Mouse (Mus musculus) heart, embryonic 12.5 days (tissue): ENCODE measurements at regions not wholly inside any gene's neighbourhood (a gene's known extent, or its start where the extent isn't known, plus 50 kb on each side); places are given as distances from the start of the nearest gene placed in this dataset.

Source experiments
- ATAC-seq: fragments of 200-750 bp; cut with Nextera tagmentation; 2 replicates; pipeline ENCODE4 v1.8.0; 2017; ENCODE audit warnings: moderate TSS enrichment, moderate library complexity; ENCODE audit not compliant: insufficient number of reproducible peaks, low FRiP score
- H3K27ac ChIP-seq: fragments of 300-500 bp; sonication (generic); 2 replicates; pipeline ENCODE4 v1.5.1; 2016; ENCODE audit warnings: mild to moderate bottlenecking, moderate library complexity; ENCODE audit not compliant: poor library complexity, severe bottlenecking
- H3K27me3 ChIP-seq: fragments of 300-500 bp; sonication (generic); replicated peaks from 2 replicates; pipeline ENCODE4 v1.6.1; 2016; ENCODE audit warnings: mild to moderate bottlenecking, moderate library complexity
- H3K36me3 ChIP-seq: fragments of 300-500 bp; sonication (generic); 2 replicates; pipeline ENCODE4 v1.6.1; 2016; ENCODE audit warnings: mild to moderate bottlenecking, moderate library complexity
- H3K4me1 ChIP-seq: fragments of 300-500 bp; sonication (generic); replicated peaks from 2 replicates; pipeline ENCODE4 v1.6.1; 2016; ENCODE audit warnings: mild to moderate bottlenecking
- H3K4me2 ChIP-seq: fragments of 300-500 bp; sonication (generic); 2 replicates; pipeline ENCODE4 v1.6.1; 2016; ENCODE audit warnings: mild to moderate bottlenecking, moderate library complexity
- H3K4me3 ChIP-seq: fragments of 300-500 bp; sonication (generic); 2 replicates; pipeline ENCODE4 v1.5.1; 2016; ENCODE audit warnings: mild to moderate bottlenecking
- H3K9ac ChIP-seq: fragments of 300-500 bp; sonication (generic); 2 replicates; pipeline ENCODE4 v1.6.1; 2016; ENCODE audit warnings: mild to moderate bottlenecking, moderate library complexity
- H3K9me3 ChIP-seq: fragments of 300-500 bp; sonication (generic); replicated peaks from 2 replicates; pipeline ENCODE4 v1.6.1; 2016; ENCODE audit warnings: mild to moderate bottlenecking, moderate library complexity
- WGBS: fragments of 180-500 bp; shearing (Covaris S2); methylation state at CpG from one replicate; pipeline ENCODE4 v1.1.7; 2016; 5-methylcytosine and 5-hydroxymethylcytosine counted together

DNA sequence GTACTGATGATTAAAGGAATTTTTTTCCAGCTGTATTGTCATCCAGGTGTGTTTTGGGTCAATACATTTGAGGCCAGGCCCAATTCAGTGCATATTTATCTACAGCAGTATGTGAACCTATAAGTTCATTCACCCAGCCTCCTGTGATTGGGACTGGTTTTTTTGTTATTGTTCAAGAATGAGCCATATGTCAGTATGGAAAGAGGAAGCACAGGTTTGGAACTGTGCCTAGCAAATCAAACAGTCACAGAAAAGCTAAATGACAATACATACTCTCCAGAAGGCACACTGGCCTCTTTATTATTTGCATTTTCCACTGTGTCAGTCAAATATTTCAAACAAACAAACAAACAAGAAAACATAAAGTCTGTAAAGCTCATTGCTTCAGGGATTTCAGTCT lies 134.7 kb downstream of the Rnd3 start:
- Histone ChIP-seq H3K27me3 (no peaks in the 10 kb centered on the region), H3K4me2 (no peak overlapping the region), H3K9me3 (no peaks in the 10 kb centered on the region), H3K9ac (no peak overlapping the region), H3K4me1 (peaks cover 12% of the 10 kb centered on the region), H3K36me3 (no peaks in the 10 kb centered on the region), H3K27ac (no peak overlapping the region), H3K4me3 (no peak overlapping the region)
- ATAC-seq: no peak

DNA sequence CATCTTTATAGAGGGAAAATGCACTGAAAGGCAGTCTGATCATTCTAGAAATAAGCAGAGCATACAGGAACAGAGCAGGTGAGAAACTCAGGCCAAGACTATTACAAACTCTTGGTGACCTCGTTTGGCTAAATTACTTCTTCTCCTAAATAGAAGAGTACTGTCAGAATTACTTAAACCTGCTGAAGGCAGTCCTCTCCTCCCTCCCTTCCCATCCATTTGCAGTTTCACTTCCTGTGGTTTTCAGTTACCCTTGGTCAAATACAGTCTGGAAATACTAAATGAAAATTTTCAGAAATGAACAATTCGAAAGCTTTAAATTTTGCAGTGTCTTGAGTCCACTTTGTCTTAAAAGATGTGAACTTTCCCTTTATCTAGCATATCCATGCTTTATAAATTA lies 135.8 kb downstream of the Rnd3 start:
- peaks cover 12% of the 10 kb centered on the region for H3K4me1 ChIP-seq
- no peak overlapping the region for H3K4me2 ChIP-seq
- H3K36me3 ChIP-seq: no peaks in the 10 kb centered on the region
- no peaks in the 10 kb centered on the region for H3K27me3 ChIP-seq
- 59% methylated on average over 2 of the region's 2 CpGs for WGBS
- H3K27ac ChIP-seq: no peak overlapping the region
- no peak for ATAC-seq
- no peak overlapping the region for H3K9ac ChIP-seq
- no peak overlapping the region for H3K4me3 ChIP-seq
- H3K9me3 ChIP-seq: no peaks in the 10 kb centered on the region

DNA sequence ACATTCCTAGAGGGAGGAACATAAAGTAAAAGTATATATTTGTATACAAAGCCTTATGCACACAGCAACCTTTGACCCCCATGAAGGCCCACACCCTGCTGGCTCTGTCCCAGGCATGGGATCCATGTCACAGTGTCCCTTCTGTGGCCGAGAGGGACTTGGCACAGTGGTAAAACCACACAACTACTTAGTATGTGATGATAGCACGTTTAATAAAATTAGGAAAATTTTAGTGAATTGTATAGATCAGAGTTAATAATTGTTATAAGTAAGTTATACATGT lies 140.7 kb downstream of the Rnd3 start:
- 69% methylated on average over 2 of the region's 2 CpGs for WGBS
- Histone ChIP-seq H3K4me2 (no peak overlapping the region), H3K9me3 (no peaks in the 10 kb centered on the region)

DNA sequence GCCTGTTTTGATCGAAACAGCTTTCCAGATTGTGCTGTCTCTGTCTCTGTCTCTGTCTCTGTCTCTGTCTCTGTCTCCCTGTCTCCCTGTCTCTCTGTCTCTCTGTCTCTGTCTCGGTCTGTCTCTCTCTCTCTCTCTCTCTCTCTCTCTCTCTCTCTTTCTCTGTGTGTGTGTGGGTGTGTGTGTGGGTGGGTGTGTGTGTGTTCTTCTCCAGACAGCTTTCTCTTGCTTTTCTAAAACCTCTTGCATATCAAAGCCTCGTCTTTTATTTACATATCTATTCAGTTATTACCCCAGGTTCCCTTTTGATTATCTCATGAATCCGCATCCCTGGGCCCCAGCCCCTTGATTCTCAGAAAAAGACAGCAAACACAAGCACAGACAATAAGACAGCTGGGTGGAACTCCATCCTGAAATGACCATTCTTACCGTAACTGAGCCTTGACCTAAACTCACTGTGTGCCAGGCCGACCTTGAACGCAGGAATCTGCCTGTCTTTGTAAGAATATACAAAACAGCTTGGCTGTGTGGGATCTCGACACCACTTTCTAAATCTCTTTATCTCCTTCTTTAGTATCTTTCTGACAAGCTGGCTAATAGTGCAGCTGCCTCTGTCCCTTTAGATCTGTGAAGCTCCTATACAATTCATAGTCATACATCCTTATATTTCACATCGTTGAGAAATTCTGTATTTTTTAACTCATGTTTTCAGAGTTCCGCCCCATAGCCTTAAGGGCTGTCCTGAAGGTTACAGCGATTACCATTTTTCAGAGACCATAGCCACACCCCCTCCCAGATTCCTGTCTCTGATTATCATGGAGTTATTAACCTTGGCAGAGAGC lies 141.3 kb downstream of the Rnd3 start:
- H3K27me3 ChIP-seq: no peaks in the 10 kb centered on the region
- H3K4me3 ChIP-seq: no peak overlapping the region
- 61% methylated on average over 11 of the region's 11 CpGs for WGBS
- H3K36me3 ChIP-seq: no peaks in the 10 kb centered on the region
- H3K9ac ChIP-seq: no peak overlapping the region
- H3K27ac ChIP-seq: no peak overlapping the region
- H3K9me3 ChIP-seq: no peaks in the 10 kb centered on the region
- no peaks in the 10 kb centered on the region for H3K4me1 ChIP-seq
- H3K4me2 ChIP-seq: no peak overlapping the region
- no peak for ATAC-seq

More for the DNA sequence above, 140.7 kb downstream of the Rnd3 start:
- Histone ChIP-seq H3K27ac (no peak overlapping the region), H3K4me3 (no peak overlapping the region), H3K4me1 (no peaks in the 10 kb centered on the region), H3K27me3 (no peaks in the 10 kb centered on the region), H3K9ac (no peak overlapping the region), H3K36me3 (no peaks in the 10 kb centered on the region)
- no peak for ATAC-seq

DNA sequence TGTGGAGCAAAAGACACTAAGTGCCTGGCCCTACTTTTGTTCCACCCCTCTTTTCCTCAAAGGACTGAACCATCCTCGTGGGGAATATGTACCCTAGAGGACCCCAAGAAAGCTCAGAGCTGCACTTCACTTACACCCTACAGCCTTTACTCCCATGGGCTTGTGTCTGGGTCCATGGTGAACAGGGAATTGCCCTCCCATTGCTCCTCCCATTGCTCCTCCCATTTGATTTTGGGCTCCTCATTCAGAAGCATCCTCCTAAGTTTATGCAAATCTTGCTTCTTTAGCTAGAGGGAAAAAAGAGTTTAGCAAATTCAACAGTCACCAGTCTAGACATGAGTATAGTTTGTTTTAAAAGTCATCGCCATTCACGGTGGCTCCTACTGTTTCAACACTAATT lies 142.1 kb downstream of the Rnd3 start:
- WGBS: 73% methylated on average over 3 of the region's 3 CpGs
- no peaks in the 10 kb centered on the region for H3K9me3 ChIP-seq
- no peak overlapping the region for H3K4me2 ChIP-seq
- no peak overlapping the region for H3K4me3 ChIP-seq
- ATAC-seq: no peak
- H3K4me1 ChIP-seq: no peaks in the 10 kb centered on the region
- H3K9ac ChIP-seq: no peak overlapping the region
- H3K36me3 ChIP-seq: no peaks in the 10 kb centered on the region
- no peak overlapping the region for H3K27ac ChIP-seq
- H3K27me3 ChIP-seq: no peaks in the 10 kb centered on the region

DNA sequence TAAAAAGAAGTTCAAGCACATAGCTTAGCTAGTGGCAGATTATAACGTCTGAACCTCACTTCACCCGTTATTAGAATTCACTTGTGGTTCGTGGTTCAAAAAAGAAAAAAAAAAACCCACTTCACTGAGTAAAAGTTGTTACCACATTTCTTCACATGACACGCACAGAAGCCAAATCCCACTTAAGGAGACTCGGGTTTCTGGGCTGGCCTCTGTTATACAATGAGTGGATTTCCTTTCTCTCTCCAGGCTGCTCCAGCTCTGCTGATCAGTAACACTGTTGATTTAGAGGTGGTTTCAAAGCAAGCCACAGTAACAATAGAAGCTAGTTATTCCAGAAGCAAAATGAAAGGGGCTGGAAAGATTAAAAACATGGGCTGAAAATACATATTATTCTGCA lies 147.4 kb downstream of the Rnd3 start:
- Histone ChIP-seq H3K9ac (no peak overlapping the region), H3K9me3 (no peaks in the 10 kb centered on the region), H3K4me3 (no peak overlapping the region), H3K27me3 (no peaks in the 10 kb centered on the region), H3K36me3 (no peaks in the 10 kb centered on the region), H3K4me1 (no peaks in the 10 kb centered on the region), H3K4me2 (no peak overlapping the region), H3K27ac (no peak overlapping the region)
- WGBS: 58% methylated on average over 5 of the region's 5 CpGs
- ATAC-seq: no peak

DNA sequence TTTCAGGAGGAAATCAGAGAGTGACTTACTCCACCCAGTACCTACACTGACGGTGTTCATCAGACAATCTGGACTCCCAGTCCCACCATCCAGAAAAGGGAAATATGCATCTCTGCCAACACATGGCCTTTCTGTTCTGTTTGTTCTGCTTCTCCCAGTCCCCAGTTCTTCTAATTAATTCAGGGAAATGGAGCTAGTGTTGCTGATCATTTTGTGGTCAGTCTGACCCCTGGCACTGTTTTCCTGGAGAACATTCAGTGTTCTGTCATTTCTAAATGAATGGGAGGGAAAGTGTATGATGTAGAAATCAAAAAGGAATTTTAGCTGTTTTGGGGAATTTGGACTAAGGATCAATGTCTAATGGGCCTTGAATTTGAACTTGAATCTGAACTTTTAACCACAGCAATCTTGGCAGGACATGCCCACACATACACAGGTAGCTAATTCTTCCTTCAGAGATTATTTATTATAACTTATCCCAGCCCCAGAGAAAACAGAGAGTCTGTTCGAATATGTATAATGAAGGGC lies 165.0 kb downstream of the Rnd3 start:
- Histone ChIP-seq H3K27me3 (no peaks in the 10 kb centered on the region), H3K9ac (no peak overlapping the region), H3K9me3 (no peaks in the 10 kb centered on the region), H3K4me3 (no peak overlapping the region), H3K4me1 (no peaks in the 10 kb centered on the region), H3K36me3 (no peaks in the 10 kb centered on the region), H3K4me2 (no peak overlapping the region), H3K27ac (no peak overlapping the region)
- ATAC-seq: no peak
- WGBS: 78% methylated on average over 2 of the region's 2 CpGs

DNA sequence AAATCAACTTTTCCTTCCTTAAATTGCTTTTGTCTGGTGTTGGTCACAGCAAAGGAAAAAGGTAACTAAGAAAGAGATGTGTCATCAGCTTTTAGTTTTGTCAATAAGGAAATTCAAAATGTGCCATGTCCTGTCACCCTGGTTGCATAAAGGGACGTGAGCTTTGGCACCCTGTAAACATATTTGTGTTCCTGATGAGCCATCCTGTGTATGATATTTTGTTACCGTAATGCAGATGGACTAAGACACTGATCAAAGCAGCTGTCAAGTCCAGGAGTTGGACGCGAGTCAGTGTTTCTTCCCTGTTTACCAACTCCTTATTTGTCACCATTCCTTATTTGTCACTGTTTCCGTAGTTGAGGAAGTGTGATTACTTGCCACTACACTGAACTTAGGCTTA lies 166.3 kb downstream of the Rnd3 start:
- Histone ChIP-seq H3K4me3 (no peak overlapping the region), H3K9ac (no peak overlapping the region), H3K9me3 (no peaks in the 10 kb centered on the region), H3K36me3 (no peaks in the 10 kb centered on the region), H3K27ac (no peak overlapping the region), H3K4me1 (no peaks in the 10 kb centered on the region), H3K27me3 (no peaks in the 10 kb centered on the region), H3K4me2 (no peak overlapping the region)
- ATAC-seq: no peak
- 71% methylated on average over 5 of the region's 5 CpGs for WGBS

DNA sequence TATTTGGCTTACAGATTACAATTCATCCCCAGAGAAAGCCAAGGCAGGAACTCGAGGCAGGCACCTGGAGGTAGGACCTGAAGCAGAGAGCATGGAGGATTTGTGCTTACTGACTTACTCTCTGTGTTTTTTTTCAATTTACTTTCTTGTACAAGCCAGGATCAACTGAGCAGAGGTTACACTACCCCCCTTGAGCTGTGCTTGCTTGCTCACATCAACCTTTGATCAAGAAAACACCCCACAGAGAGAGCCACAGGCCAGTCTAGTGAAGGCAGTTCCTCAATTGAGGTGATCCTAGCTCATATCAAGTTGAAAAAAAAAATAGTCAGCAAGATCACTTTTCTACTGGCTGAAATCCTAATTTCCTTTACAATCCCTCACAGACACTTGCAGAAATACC lies 170.6 kb downstream of the Rnd3 start:
- ATAC-seq: no peak
- WGBS: 52% methylated on average over 1 of the region's 1 CpGs
- no peaks in the 10 kb centered on the region for H3K4me1 ChIP-seq

DNA sequence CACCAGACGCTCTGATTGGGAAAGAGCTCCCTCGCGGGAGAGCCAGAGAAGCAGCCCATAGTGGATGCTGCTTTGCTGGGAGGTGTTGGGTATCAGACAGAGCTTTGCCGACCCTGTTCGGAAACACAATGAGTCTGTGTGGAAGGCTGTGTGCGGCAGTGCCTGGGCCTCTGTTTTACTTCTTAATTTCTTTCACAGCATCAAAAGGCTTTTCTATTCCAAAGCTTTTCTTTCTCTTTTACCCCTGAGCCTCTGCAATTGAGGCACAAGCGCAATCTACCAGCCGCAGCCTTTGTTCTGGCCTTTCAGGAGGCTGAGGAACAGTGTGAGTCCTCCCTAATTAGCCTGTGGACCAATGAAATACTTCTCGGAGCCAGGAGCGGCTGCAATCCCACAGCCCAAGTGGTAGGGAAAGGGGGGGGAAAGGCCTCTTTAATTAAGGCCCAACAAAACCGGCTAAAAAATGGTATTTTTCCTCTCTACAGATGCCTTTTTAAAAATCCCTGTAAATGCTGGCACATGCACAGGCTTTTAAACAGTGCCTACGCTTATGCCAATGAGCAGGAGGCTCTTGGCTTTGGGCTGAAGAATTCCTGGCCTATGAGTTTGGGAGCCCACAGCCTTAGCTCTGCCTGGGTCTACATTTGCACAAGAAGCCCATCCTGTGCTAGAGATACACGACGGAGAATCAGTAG lies 177.6 kb downstream of the Rnd3 start:
- no peaks in the 10 kb centered on the region for H3K9me3 ChIP-seq
- H3K4me1 ChIP-seq: no peaks in the 10 kb centered on the region; the same call in 1 of the 2 replicates
- H3K4me3 ChIP-seq: peak overlapping the region; percentile 15
- no peaks in the 10 kb centered on the region for H3K36me3 ChIP-seq
- peak overlapping the region; percentile 62 for H3K4me2 ChIP-seq
- no peak for ATAC-seq
- 11% methylated on average over 14 of the region's 14 CpGs for WGBS
- H3K9ac ChIP-seq: peak overlapping the region; percentile 23; the same call in 1 of the 2 replicates
- no peak overlapping the region for H3K27ac ChIP-seq
- no peaks in the 10 kb centered on the region for H3K27me3 ChIP-seq

More for the DNA sequence above, 170.6 kb downstream of the Rnd3 start:
- Histone ChIP-seq H3K4me3 (no peak overlapping the region), H3K27ac (no peak overlapping the region), H3K9ac (no peak overlapping the region), H3K4me2 (no peak overlapping the region), H3K9me3 (no peaks in the 10 kb centered on the region), H3K36me3 (no peaks in the 10 kb centered on the region), H3K27me3 (no peaks in the 10 kb centered on the region)

DNA sequence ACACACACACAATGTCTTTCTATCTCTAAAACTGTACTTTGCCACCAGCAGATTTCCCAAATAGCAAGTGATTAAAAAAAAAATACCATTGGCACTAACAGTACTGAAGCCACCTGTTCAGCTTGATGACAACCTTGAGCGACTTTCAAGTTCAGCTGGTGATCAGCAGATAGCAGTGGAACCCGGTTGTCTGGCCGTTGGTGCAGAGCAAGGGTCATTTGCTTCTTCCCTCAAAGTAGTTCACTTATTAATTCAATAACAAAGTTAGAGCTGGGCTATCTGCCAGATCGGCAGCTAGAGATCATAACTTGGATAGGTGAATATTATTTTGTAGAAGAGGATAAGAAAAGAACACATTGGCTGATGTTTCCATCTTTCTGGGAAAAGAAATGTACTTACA lies 180.5 kb downstream of the Rnd3 start:
- no peak for ATAC-seq
- no peak overlapping the region for H3K4me2 ChIP-seq
- no peaks in the 10 kb centered on the region; the same call in 1 of the 2 replicates for H3K9me3 ChIP-seq
- H3K4me3 ChIP-seq: no peak overlapping the region
- no peak overlapping the region for H3K9ac ChIP-seq
- WGBS: 55% methylated on average over 4 of the region's 4 CpGs
- H3K27me3 ChIP-seq: no peaks in the 10 kb centered on the region
- H3K4me1 ChIP-seq: no peaks in the 10 kb centered on the region; the same call in 1 of the 2 replicates
- H3K27ac ChIP-seq: no peak overlapping the region
- no peaks in the 10 kb centered on the region for H3K36me3 ChIP-seq
